Mouse (Mus musculus) common myeloid progenitor, adult 5-6 weeks (primary cell): ENCODE results near the gene Bdh2. TPM values are rescaled to one million over a fixed set of nuclear protein-coding genes. Genes with fewer than 3 reads are reported as not detected.

Experiments
- ATAC-seq: replicated peaks from 2 replicates; pipeline ENCODE4 v1.8.0; 2016; ENCODE audit warnings: low read depth, mild to moderate bottlenecking, moderate TSS enrichment, inconsistent platforms; ENCODE audit not compliant: poor library complexity, severe bottlenecking
- total RNA-seq: library from RNA; stranded (forward); fragments of 200-1000, 187-1606 nt; gene quantifications from 2 replicates; pipeline ENCODE4 v1.2.3, GENCODE M21; 2017

Bdh2 gene
- total RNA-seq, result 1.4 TPM in 1 of 2 replicates, not detected in the other

DNA sequence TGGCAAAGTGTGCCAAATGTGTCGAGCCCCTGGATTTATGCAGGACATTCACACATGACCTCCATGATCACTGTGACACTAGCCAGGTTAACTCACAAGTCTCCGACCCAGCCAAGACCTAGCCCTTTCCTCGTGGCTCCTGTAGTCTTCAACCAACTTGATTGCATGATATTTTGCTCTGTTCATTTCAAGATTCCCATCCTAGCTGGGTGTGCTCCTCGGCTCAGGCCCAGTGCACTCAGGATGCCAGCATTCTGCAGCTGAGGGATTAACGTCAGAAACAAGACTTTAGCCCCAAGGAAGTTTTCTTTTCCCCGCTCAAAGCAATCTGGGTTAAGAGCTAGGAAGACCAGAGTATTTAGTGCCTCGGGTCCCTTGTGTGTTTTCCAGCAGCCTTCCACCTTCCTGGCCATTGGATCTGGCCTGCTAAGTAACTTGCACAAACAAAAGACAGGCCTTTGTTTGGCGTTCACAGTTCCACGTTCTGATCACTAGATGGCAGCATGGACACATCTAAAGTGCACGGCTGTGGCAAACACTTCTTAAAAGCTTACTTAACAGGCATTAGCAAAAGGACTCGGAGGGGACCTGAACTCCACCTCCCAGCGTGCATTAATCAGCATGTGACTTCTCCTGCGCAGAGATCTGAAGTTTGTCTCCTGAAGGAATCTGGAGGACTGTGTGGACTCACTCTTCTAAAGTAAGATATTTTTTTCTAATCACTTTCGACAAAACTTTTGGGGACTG lies at the start of gene Bdh2:
TSS of gene Bdh2 (plus strand) at position 553 of the 747 bp plus-strand sequence.
- ATAC-seq, result peak; percentile 94

DNA sequence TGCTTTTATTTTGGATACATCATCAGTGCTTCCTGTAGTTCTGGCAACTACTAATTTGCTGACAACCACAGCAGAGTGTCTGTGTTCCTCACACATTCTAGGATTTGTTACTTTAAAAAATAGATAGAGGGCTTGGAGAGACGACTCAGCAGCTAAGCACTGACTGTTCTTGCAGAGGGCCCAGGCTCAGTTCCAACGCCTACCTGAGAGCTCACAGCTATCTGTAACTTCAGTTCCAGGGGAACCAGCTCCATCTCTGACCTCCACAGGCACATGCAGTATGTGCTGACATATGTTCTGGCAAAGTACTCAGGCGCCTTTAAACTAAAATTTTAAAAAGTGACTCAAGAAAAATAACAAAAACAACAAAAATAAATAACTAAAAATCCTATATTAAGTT lies 49.0 kb upstream of the Bdh2 start:
- no peak for ATAC-seq

DNA sequence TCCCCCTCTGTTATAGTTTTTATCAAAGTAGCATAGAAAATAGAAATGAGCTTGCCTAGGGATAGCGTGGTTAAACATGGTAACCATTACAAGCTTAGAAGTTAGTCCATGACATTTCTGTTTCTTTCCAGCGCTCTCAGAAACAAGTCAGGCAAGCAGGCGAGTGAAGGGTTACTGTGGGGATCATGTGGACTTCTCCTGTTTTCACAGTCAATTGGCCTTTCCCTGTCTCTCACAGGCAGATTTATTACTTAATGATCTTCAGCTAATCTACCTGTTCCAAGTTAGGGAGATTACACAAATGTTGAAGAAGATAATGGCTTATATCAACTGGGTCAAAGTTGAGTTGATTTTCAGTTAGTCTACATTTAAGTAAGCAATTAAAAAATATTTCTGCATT lies 48.6 kb upstream of the Bdh2 start:
- no peak for ATAC-seq

- peak; percentile 88; the same call in 1 of the 2 replicates for ATAC-seq
Observed at GRCm38 (mm10) chr3:135245733-135246132, 35.3 kb upstream of the Bdh2 start.

GRCm38 (mm10) chr3:135246828-135247227 lies 34.2 kb upstream of the Bdh2 start:
- ATAC-seq, result no peak

DNA sequence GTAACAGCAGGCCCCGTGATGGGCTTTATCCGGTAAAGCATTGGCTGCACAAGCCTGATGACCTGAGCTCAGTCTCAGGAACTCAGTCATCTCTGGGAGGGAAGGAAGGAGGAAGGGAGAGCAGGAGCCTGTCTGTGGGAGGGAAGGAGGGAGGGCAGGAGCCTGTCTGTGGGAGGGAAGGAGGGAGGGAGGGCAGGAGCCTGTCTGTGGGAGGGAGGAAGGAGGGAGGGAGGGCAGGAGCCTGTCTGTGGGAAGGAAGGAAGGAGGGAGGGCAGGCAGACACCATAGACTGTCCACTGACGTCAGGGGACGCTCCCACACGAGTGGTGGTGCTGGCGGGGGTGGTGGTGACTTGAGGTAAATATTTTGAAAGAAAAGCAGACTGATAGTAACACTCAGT lies 31.9 kb upstream of the Bdh2 start:
- ATAC-seq, result no peak; the same call in 1 of the 2 replicates

DNA sequence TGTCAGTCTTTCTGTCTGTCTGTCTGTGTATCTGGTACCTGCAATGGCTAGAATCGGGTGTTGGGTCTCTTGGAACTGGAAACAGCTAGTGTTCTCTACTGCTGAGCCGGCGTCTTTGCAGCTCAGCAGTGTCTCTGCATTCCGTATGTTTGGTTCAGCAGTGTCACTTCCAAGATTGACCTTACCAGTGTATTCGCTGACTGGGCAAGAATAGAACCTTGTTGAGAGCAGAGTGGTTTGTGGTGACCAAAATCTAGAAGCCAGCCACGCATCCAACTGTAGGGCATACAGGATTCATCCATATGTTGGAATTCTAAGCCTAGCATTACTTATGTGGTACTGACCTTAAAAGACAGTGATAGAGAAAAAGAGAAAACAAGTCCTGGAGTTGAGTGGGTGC lies 29.2 kb upstream of the Bdh2 start:
- ATAC-seq, result no peak

- no peak for ATAC-seq
Observed at GRCm38 (mm10) chr3:135254784-135255183, 26.2 kb upstream of the Bdh2 start.

DNA sequence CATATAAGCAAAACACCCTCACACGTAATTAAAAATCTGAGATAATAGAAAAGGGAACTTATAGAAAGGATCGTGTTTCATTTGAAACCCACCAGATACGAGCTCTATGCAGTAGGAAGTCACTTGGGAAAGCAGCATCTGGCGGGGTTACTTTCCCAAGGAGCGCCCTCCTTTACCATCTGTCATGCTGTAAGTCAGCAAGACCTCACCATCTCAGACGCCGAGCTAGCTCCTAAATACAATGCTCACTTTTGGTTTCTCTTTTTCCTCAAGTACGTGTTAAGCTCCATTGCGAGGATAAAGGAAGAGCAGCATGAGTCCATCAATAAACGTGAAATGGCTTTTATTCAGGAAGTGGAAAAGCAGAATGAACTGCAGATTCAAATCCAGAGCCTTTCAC lies 22.1 kb upstream of the Bdh2 start:
- ATAC-seq, result no peak

- no peak for ATAC-seq
Observed at GRCm38 (mm10) chr3:135260233-135260632, 20.8 kb upstream of the Bdh2 start.

DNA sequence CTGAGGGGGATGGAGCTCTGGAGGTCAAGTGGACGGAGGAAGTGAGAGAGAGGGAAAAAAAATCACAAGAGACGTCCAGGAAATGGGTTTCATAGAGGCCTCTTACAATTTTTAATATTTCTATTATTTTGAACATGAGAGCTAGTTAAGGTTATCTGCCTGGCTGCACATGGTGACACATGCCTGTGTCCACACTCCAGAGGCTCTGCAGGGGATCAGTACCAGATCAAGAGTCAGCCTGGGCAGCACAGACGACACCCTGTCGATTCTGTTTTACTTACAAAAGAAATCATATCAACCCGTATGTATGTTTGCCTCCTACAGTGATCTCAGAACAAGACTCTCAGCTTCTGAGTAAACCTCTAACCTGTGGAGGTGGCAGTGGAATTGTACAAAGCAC lies 12.4 kb upstream of the Bdh2 start:
- no peak for ATAC-seq

DNA sequence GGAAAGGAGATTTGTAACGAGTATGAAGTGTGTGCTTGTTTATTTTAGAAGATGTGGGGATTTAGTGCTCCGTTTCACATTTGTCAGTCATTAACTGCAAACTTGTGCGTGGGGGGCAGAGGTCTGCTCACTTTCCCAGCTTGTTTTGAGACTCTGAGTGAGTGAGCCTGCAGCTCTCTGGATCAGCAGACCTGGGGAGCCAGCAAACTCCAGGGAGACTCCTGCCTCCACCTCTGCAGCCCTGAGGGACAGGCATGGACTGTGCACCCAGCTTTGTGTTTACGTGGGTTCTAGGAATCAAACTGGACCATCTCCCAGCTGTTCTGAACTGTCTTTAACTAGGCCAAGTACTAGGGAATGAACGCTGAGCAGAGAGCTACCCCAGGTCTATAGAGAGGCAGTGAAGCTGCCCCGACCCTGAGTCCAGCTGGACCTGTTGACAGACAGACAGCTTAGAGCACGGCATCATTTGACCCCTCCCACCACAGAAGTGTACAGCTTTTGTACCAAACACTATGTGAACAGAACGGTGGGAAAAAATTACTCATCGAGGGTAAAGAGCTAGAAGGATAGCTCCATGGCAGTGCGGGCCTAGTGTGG lies 11.5 kb upstream of the Bdh2 start:
- no peak for ATAC-seq

DNA sequence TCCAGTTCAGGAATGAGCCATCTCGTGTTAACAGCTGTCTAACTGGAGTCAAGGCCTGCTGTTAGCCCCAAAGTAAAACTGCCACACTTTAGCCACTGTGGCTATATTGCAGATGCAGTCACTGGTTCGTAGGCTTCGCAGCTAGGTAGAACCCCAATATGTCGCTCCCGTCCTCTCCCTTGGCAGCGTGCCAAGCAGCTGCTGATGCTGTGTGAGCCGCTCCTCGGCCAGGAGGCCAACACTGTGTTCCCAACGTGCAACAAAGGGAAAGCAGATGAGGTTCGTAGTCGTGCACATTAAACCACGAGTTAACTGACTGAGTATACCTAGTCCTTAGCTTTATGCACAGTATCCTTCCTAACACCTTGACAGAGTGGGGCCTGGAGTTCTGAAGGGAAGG lies 8.4 kb upstream of the Bdh2 start:
- no peak for ATAC-seq

DNA sequence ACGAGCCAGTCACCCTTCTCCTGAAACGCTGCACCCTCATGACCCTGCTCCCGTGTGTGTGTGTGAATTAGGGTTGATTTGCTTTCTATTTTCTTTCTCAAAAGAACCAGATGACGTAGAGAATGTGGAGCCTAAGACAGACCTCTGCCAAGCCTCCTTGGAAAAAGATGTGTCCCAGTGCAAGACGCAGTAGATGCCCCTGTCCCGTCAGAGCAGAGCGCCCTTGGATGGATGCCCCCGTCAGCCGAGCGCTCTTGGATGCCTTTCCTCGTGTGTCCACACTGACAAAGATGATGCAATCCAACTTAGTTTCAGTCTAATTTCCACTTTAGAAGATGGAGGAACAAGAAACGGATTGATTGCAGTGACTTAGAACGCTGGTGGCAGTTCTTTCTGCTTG lies 8.0 kb upstream of the Bdh2 start:
- ATAC-seq, result no peak

- ATAC-seq, result peak; percentile 60
Observed at GRCm38 (mm10) chr3:135280160-135280559, 861 bp upstream of the Bdh2 start.

DNA sequence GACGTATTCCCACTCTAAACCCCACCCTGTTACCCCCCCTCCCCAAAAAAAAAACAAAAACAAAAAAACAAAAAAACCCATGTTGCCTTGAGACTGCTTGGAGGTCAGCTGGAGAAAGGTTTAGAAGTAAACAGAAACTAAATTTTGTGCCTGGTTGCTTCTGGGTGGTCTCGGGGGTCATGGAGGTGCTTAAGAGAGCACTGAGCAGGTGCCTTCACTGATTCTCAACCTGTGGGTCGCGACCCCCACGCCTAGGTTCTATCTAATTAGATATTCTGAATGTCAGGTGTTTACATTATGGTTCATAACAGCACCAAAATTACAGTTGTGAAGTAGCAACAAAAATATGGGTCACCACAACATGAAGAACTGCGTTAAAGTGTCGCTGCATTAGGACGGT lies 680 bp downstream of the Bdh2 start:
- ATAC-seq, result no peak

DNA sequence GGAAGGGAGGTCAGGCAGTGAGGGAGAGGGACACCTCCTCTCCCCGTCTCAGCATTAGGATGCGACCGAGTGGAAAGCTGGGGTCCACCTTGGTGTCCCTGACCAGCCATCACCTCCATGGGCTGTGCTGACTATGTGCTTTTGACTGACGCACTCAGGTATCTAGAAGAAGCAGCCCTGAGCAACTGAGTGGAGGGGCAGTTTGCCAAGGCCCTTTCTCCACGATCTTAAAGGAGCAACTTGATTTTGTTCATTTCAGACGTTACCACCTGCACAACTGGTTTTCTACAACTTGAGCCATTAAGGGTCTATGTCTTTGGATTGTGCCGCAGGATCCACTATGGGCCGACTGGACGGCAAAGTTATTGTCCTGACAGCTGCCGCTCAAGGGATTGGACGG lies 4.2 kb downstream of the Bdh2 start:
- no peak for ATAC-seq

DNA sequence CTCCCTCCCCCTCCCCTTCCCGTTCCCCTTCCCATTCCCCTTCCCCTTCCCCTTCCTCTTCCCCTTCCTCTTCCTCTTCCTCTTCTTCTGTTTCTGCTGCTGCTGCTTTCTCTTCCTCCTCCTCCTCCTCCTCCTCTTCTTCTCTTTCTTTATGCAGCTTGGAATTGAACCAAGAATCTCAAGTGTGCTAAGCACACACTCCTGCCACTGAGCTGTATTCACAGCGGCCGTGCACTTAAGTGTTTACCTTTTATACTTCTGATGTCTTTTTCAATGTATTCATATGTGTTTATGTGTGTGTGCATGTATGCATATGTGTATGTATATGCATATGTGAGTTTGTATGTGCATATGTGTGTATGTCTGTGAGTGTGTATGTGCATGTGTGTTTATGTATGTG lies 4.8 kb downstream of the Bdh2 start:
- ATAC-seq, result no peak

- ATAC-seq, result no peak
Observed at GRCm38 (mm10) chr3:135288138-135288750, 7.2 kb downstream of the Bdh2 start.

- no peak for ATAC-seq
Observed at GRCm38 (mm10) chr3:135289148-135289547, 8.1 kb downstream of the Bdh2 start.

DNA sequence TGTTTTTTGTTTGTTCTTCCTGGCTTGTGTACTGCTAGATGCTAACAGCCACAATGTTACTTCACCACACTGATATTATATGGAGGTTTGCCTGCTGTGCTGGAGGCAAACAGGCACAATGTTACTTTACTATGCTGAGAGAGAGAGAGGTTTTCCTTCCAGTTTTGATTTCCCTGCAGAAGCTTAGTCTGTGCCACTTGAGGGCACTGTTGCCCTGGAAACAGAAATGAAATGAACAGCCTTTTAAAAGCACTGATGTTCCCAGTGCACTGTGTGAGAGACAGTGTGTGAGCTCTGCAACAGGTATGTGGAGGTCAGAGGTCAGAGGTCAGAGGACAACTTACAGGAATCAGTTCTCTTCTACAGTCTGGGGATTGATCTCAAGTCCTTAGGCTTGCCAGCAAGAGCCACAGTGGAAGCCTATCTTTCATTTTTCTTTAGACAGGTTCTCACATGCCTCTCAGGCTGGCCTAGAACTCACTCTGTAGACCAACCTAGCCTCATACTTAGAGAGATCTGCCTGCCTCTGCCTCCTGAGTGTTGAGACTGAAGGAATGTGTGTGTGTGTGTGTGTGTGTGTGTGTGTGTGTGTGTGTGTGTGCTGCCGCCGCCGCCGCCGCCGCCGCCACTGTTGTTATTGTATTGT lies 9.4 kb downstream of the Bdh2 start:
- peak; percentile 96 for ATAC-seq
